Mouse (Mus musculus) ES-E14 (cell line): ENCODE measurements around the gene Mfsd10.

Experiments
- CHD2 ChIP-seq: IDR thresholded peaks from 2 replicates; pipeline ENCODE4 v1.6.1; 2014; ENCODE audit warnings: mild to moderate bottlenecking, low read depth, low read length, inconsistent platforms
- HCFC1 ChIP-seq: IDR thresholded peaks from 2 replicates; pipeline ENCODE4 v1.6.1; 2012; ENCODE audit warnings: low read length, inconsistent platforms, borderline replicate concordance; ENCODE audit not compliant: insufficient read depth
- MAFK ChIP-seq: IDR thresholded peaks from 2 replicates; pipeline ENCODE4 v1.6.1; 2014; ENCODE audit warnings: mild to moderate bottlenecking, low read depth, low read length, inconsistent platforms; ENCODE audit not compliant: insufficient read depth
- ZC3H11A ChIP-seq: IDR thresholded peaks from 2 replicates; pipeline ENCODE4 v1.6.1; 2012; ENCODE audit warnings: low read depth, mild to moderate bottlenecking, inconsistent platforms, low read length, borderline replicate concordance
- ZNF384 ChIP-seq: IDR thresholded peaks from 2 replicates; pipeline ENCODE4 v1.6.1; 2012; ENCODE audit warnings: low read depth, low read length, inconsistent platforms

- TF ChIP-seq MAFK (no peak), CHD2 (no peak), HCFC1 (no peak), ZC3H11A (no peak), ZNF384 (no peak)
Measured at GRCm38 (mm10) chr5:34663231-34663630, 26.2 kb upstream of the Mfsd10 start.
